Mouse (Mus musculus): ENCODE measurements around the gene Slc4a1.

GRCm38 (mm10) chr11:102312586-102312985 is 53.4 kb downstream of the Slc4a1 start:
- TF ChIP-seq CTCF (IDR thresholded peaks at IDR 0.05; ENCODE audit: borderline replicate concordance, insufficient read depth, low read length) = no peak
- no peak for TF ChIP-seq POLR2A (IDR thresholded peaks at IDR 0.05; ENCODE audit: low read depth, low read length)

Measured in embryonic fibroblast, embryonic 13.5 days (primary cell).